13 mouse cellular contexts compared by ENCODE assay signal in genomic region chr8:46073540-46074140, GRCm38 (mm10).
"Had no signal": no experiment of that assay in that cellular context is flagged by ENCODE, and none has a peak within 500 bp of the region (broad histone marks: within the 10 kb centered on the region; RNA-seq: fewer than 3 reads in every experiment).

No protein-coding gene starts in this region.

- ATAC-seq: liver, embryonic 12.5 days; midbrain, embryonic 13.5 days; midbrain, embryonic 15.5 days had no signal

- H3K9ac ChIP-seq: liver, embryonic 12.5 days; liver, embryonic 14.5 days; midbrain, embryonic 13.5 days; midbrain, embryonic 15.5 days; neural tube, embryonic 12.5 days had no signal

- H3K4me3 ChIP-seq: liver, embryonic 12.5 days; megakaryocyte, embryonic 14.5 days; midbrain, embryonic 13.5 days; midbrain, embryonic 15.5 days; neural tube, embryonic 12.5 days had no signal

- H3K27ac ChIP-seq: liver, embryonic 12.5 days; liver, embryonic 14.5 days; macrophage; midbrain, embryonic 13.5 days; midbrain, embryonic 15.5 days; neural tube, embryonic 12.5 days had no signal

- H3K4me2 ChIP-seq: liver, embryonic 12.5 days; midbrain, embryonic 11.5 days; midbrain, embryonic 13.5 days; midbrain, embryonic 15.5 days; neural tube, embryonic 12.5 days had no signal

- H3K27me3 ChIP-seq: liver, embryonic 12.5 days; megakaryocyte, embryonic 14.5 days; midbrain, embryonic 13.5 days; midbrain, embryonic 15.5 days; neural tube, embryonic 12.5 days had no signal

- H3K9me3 ChIP-seq: liver, embryonic 12.5 days; midbrain, embryonic 13.5 days; midbrain, embryonic 15.5 days; neural tube, embryonic 12.5 days had no signal

- H3K4me1 ChIP-seq: liver, embryonic 12.5 days; midbrain, embryonic 13.5 days; midbrain, embryonic 15.5 days; neural tube, embryonic 12.5 days had no signal

- H3K36me3 ChIP-seq: midbrain, embryonic 15.5 days had no signal

- DNase-seq: right cerebral cortex, postnatal 14 days; spleen, adult 18-20 months; thymus, adult 18-20 months; thymus, postnatal 14 days; thymus, postnatal 36 days had no signal
